Mouse (Mus musculus) G1E (cell line): Measurements from ENCODE around the gene Sfmbt1.

Source experiments
- CTCF ChIP-seq: IDR thresholded peaks from 2 replicates; pipeline ENCODE4 v1.5.1; 2012; ENCODE audit warnings: low read depth, low read length, inconsistent platforms, mixed read lengths
- GATA1 ChIP-seq: IDR thresholded peaks from 2 replicates; pipeline ENCODE4 v1.6.1; 2012; ENCODE audit warnings: borderline replicate concordance, low read length, inconsistent platforms, mixed read lengths
- GATA2 ChIP-seq: IDR thresholded peaks from 2 replicates; pipeline ENCODE4 v1.6.1; 2012; ENCODE audit warnings: low read depth, low read length, inconsistent platforms, borderline replicate concordance
- POLR2AphosphoS5 ChIP-seq: IDR thresholded peaks from 2 replicates; pipeline ENCODE4 v1.6.1; 2012; ENCODE audit warnings: low read depth, low read length, inconsistent platforms; ENCODE audit not compliant: insufficient replicate concordance
- TAL1 ChIP-seq: conservative IDR thresholded peaks from 2 replicates; pipeline ENCODE4 v1.6.1; 2012; ENCODE audit warnings: low read depth, low read length, inconsistent platforms, mixed read lengths

GRCm38 (mm10) chr14:30746160-30746559, 31.5 kb downstream of the Sfmbt1 start:
- TF ChIP-seq CTCF (no peak), GATA2 (no peak), POLR2AphosphoS5 (no peak), GATA1 (no peak), TAL1 (no peak)
